Mouse (Mus musculus): ENCODE data around the gene Amph.

DNA sequence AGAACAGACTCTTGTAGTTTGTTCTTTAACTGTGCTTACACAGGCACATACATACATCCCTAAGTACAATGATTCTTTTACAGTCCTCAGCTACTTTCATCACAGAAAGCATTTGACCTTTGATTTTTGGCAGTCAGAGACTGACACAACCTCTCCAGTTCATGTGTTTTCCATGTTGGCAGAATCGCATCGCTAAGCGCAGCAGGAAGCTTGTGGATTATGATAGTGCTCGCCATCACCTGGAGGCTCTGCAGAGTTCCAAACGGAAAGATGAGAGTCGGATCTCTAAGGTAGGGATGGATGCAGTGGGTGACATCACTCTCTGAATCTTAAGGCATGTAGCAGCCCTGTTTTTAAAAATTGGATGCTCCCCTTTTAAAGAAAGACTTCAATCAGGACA is 146.6 kb downstream of the Amph start:
- TF ChIP-seq CTCF (IDR thresholded peaks at IDR 0.05; ENCODE audit: low read depth, low read length), result no peak
- TF ChIP-seq POLR2A (IDR thresholded peaks at IDR 0.05; ENCODE audit: borderline replicate concordance, low read depth, low read length), result no peak

Measured in bone marrow macrophage, adult 2 months (primary cell).